Mouse (Mus musculus): ENCODE results near the gene Arntl2. TPM values are rescaled to one million over a fixed set of nuclear protein-coding genes. Genes with fewer than 3 reads are reported as not detected.

Gene Arntl2
- total and polyA plus RNA-seq, 3 experiments, result 1.6 to 8.9 (median 1.6) TPM

DNA sequence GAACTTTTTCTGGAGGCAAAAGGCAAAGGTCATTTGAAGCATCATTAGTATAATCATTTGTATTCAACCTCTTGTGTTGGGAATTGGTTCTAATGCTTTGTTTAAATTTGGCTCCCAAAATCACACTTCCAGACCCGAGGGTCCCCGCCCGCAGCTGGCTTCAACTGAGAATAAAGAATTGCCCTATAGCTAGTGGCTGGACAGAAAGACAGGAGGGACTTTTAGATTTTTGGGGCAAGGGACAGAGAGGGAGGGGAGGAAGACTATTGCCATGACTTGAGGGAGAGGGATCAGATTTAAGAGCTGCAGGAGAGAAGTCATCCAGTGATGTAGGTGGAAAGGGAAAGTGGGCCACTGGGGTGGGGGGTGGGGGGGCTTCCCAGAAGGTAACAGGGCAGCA lies 14.3 kb upstream of the Arntl2 start:
- no peak for DNase-seq

DNA sequence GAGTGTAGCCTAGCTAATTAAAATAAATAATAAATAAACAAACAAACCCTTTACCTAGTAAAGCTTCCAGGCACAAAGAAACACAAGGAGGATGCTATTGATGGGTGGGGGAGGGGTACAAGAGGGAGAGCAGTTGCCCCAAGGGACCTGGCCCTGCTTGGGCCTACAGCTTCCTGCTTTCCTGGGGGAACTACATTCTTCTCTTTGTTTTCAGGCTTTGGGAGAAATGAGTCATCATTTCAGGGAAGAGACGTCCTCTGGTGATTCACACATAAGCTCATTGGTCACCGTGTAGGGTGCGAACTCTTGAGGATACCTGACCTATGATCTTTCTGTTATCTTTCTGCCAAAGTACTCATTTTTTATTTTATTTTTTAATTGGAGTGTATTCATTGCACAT lies 2.3 kb upstream of the Arntl2 start:
- peak; percentile 10 for DNase-seq

DNA sequence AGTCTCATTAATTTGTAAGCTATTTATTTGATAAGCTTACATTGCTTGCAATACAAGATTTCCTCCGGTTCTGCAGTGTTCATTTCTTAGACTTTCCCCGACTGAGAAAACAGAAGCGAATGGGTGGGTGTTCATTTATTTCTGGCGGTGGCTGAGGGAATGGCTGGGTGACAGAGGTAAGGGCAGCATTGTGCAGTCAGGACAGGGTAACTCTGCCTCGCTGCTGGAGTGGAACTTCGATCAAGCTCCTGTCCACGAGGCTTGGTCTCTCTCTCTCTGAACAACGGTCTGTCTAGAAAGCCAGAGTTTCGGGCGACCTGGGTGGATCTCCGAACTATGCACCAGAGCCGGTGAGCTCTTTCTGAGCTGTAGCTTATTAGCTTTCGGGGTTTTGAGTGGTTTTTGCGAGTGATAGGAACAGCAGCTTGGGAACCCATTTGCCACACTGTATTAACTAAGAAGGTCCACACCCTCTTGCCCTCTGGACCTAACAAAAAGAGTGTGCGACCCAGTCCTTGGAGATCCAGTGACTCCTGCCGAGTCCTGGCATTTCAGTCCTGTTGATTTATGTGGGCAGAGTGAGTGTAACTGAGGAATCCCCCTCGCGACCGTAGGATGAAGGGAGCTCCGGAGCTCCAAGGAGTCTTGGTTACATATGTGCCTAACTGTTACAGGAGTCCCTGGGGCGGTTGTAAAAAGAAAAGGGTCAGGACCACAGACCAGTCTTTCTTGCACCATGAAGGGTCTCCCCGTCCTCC lies 510 bp upstream of the Arntl2 start:
- no peak for DNase-seq

GRCm38 (mm10) chr6:146797446-146797845 lies 1.6 kb downstream of the Arntl2 start:
- no peak for DNase-seq

DNA sequence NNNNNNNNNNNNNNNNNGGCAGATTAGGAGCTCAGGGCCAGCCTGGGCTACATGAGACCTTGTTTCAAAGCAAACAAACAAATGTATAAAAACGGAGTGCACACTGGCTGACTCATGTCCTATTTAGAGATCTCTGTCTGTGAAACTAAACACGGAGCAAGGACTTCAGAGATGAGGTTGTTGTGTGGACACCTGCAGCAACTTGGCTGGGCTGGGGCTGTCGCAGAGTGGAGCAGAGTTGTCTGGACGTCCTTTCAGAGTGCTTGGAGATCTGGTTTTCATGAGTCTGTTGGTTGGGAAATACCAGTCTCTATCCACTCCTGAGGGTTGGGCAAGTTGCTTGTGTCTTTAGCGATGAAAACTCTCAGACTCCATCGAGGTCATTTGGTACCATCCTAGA lies 14.1 kb downstream of the Arntl2 start:
- DNase-seq, result no peak

GRCm38 (mm10) chr6:146813007-146813406 lies 17.2 kb downstream of the Arntl2 start:
- DNase-seq, result no peak

DNA sequence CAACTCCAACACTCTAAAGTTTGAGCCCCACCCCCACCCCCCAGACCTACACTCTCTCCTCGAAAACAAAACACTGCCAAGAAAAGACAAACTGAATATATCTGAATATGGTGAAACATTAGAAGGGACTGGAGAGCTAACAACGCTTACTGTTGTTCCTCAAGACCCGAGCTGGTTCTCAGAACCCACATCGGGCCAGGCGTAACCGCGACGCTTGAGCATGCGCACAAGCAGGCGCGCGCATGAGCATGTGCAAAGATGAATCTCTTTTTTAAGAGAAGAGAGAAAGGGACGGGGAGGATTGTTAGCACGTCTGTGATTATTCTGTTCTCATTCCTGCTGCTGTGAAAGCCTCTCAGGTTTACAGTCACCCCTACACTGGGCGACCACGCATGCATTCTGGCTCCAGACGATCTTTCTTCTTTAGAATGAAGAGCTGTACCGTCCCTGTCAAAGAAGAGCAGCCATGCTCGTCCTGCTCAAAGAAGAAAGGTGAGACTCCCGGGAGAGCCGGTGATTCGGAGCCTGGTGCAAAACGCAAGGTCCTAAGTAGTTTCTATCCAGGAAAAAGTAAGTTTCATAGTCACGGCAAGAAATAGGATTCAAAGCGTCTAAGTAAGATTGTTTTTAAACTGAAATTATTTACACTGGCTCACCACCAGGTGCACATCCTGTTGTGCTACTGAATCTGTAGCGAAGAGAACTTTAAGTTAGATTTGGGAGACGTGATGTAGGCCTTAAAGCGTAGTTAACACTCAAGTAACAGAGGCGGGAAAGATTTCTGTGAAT lies 24.5 kb downstream of the Arntl2 start:
- no peak for DNase-seq

GRCm38 (mm10) chr6:146821958-146822357 lies 26.1 kb downstream of the Arntl2 start:
- DNase-seq, result no peak

- peak; percentile 65 for DNase-seq
Observed at GRCm38 (mm10) chr6:146824727-146825486, 29.1 kb downstream of the Arntl2 start.

DNA sequence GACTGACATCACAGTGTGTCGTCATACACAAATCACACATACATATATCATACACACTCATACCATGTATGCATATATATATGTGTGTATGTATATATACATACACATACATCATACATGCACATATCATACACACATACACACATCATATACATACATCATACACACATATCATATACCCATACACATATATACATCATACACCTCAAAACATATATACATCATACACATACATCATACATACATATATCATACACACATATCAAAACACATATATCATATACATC lies 29.6 kb downstream of the Arntl2 start:
- no peak for DNase-seq

DNA sequence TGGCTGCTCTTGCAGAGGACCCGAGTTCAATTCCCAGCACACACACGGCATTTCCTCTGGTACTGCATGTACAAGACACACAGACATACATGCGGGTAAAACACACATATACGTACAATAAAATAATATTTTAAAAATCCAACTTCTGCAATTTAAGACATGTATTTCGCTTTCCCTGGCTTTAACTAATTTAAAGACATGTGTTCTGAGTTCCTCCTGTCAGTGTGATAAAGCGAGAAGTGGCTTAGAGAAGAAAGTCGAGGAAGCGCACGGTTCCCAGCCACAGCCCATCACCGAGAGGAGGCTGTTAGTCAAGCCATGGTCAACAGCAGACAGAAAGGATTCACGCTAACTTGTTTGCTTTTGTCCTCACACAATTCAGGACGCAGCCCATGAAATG lies 35.5 kb downstream of the Arntl2 start:
- no peak for DNase-seq

DNA sequence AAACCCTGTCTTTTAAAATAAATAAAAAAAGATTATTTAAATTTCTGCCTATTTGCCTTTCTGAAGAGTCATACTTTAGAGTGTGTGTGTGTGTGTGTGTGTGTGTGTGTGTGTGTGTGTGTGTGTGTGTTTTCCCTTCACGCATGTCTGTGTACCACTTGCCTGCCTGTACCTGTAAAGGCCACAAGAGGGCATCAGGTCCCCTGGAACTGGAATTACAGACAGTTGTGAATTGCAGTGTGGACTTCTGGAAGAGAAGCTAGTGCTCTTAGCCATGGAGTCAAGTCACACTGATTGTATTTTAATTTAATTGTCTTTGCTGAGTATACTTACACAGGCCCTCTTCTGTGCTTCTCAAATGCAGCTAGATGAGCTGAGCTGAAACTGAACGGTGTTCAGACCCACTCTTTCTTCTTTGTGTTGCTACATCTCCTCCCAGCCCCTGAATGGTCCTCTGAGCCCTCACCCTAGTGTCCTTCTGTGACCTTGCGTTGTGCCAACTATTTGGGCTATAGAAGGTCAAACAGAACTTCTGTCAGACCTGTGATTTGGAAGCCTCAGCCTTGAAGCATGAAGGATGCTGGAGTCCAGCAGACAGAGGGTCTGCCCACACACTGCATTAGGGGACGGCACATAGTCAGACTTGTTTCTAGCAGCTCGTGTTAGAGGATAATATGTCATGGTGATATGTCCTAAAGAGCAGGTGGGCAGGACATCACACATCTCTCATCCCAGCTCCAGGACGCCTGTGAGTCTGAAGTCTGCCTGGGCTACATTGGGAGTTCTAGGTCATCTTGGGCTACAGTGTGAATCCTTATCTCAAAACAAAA lies 37.8 kb downstream of the Arntl2 start:
- peak; percentile 61 for DNase-seq

- no peak for DNase-seq
Observed at GRCm38 (mm10) chr6:146834342-146834741, 38.5 kb downstream of the Arntl2 start.

DNA sequence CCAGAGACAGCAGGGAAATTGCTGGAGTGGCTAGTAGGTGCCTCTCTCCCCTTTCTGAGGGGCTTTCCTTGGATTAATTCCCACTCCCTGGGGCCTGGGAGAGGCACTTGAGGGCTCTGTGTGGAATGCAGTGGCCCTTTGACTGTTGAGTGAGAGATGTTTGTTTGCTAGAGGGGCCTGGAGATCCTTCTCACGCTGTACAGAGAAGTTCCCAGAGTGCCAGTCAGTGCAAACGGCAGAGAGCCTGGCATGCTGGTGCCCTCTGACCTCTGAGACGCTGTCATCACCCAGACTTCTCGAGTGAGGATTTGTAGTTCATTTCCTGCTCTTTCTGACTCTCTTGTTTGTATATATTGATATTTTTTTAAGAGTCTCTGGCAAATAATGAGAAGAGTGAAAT lies 39.9 kb downstream of the Arntl2 start:
- DNase-seq, result no peak

DNA sequence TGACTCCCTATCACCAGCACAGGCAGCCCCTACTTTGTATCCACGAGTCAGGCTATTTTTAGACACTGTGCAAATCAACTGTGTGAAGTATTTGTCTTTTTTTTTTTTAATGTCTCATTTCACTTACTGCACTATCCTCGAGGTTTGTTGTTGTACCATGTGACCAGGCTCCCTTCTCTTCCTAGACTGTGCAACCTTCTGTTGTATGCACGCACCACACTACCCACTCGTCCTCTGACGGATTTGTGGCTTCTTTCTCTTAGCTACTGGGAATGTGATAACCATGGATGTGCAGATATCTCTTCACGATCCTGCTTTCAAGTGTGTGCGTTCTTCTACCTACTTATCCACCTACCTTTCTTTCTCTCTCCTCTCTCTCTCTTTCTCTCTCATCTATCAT lies 41.5 kb downstream of the Arntl2 start:
- DNase-seq, result no peak

DNA sequence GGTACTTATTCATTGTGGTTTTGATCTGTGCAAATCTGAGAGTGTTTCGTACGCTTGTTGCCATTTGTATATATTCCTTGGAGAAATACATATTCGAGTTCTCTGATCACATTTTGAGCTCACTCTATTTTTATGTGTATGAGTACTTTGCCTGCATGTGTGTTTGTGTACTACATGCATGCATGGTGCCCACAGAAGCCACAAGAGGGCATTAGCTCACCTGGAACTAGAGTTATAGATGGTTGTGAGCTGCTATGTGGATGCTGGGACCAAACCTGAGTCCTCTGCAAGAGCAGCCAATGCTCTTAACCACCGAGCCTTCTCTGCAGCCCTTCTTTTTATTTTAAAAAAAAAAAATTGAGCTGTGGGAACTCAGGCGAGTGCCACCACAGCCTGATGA lies 42.5 kb downstream of the Arntl2 start:
- DNase-seq, result no peak

- DNase-seq, result peak; percentile 50
Observed at GRCm38 (mm10) chr6:146838863-146839262, 43.0 kb downstream of the Arntl2 start.

GRCm38 (mm10) chr6:146844867-146845266 lies 49.0 kb downstream of the Arntl2 start:
- DNase-seq, result no peak

GRCm38 (mm10) chr6:146845347-146845746 lies 49.5 kb downstream of the Arntl2 start:
- DNase-seq, result no peak

- DNase-seq, result peak; percentile 88
Observed at GRCm38 (mm10) chr6:146845961-146846750, 50.3 kb downstream of the Arntl2 start.

DNA sequence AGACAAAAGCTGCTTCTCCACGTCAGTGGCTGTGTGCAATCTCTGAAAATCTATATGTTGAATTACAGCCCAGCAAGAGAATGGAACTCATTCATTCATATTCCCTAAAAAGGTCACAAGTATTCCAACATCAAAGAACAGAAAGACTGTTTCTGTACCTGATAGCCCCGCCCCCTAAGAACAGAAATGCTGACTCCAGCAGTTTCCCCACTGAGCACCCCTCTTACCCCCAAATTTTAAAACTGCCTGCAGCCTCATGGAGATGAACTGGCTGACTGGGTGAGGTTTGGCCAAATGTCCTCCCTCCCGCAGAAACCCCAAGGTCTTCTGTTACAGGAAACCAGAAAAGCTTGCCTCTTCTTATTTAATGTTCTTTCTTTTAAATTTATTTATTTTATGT lies 51.5 kb downstream of the Arntl2 start:
- DNase-seq, result no peak

All from adrenal gland, adult 2 months (tissue).